Mouse (Mus musculus) heart, adult 2 months (tissue): ENCODE results near the gene Them7. TPM values are rescaled to one million over a fixed set of nuclear protein-coding genes. Genes with fewer than 3 reads are reported as not detected.

Experiments used
- DNase-seq, 2 experiments: peaks; one replicate each; pipeline ENCODE4 v3.0.0; 2021
- H3K27ac ChIP-seq: fragments of 200-600 bp; 2 replicates; pipeline ENCODE4 v1.8.1; 2022
- H3K27me3 ChIP-seq: fragments of 200-500 bp; 2 replicates; pipeline ENCODE4 v1.6.1; 2012; ENCODE audit warnings: mild to moderate bottlenecking, low read length, inconsistent platforms, mixed read lengths; ENCODE audit not compliant: control insufficient read depth, insufficient read depth
- H3K36me3 ChIP-seq: fragments of 200-500 bp; 2 replicates; pipeline ENCODE4 v1.6.1; 2012; ENCODE audit warnings: low read length, inconsistent platforms; ENCODE audit not compliant: control insufficient read depth, insufficient read depth
- H3K4me1 ChIP-seq: fragments of 200-500 bp; 2 replicates; pipeline ENCODE4 v1.6.1; 2011; ENCODE audit warnings: low read length; ENCODE audit not compliant: control insufficient read depth, insufficient read depth
- H3K4me3 ChIP-seq: fragments of 200-600 bp; 2 replicates; pipeline ENCODE4 v1.8.1; 2022
- H3K79me2 ChIP-seq: fragments of 200-500 bp; replicated peaks from 2 replicates; pipeline ENCODE4 v1.6.1; 2012; ENCODE audit warnings: mild to moderate bottlenecking, inconsistent platforms, low read length, moderate library complexity, mixed read lengths; ENCODE audit not compliant: control insufficient read depth, insufficient read depth
- H3K9ac ChIP-seq: fragments of 200-500 bp; 2 replicates; pipeline ENCODE4 v1.6.1; 2012; ENCODE audit warnings: low read depth, mild to moderate bottlenecking, control low read depth, inconsistent platforms, low read length, mixed read lengths
- CTCF ChIP-seq: fragments of 200-600 bp; IDR thresholded peaks from 2 replicates; pipeline ENCODE4 v1.8.1; 2022; ENCODE audit warnings: antibody characterized with exemption, mild to moderate bottlenecking, moderate library complexity
- EP300 ChIP-seq: fragments of 200-500 bp; IDR thresholded peaks from 2 replicates; pipeline ENCODE4 v1.6.1; 2011; ENCODE audit warnings: low read depth, low read length, control low read depth; ENCODE audit not compliant: insufficient read depth
- POLR2A ChIP-seq: fragments of 200-500 bp; IDR thresholded peaks from 2 replicates; pipeline ENCODE4 v1.6.1; 2011; ENCODE audit warnings: mild to moderate bottlenecking, low read depth, low read length, control low read depth; ENCODE audit not compliant: insufficient read depth
- WGBS: fragments of 180-500 bp; shearing (Covaris S2); methylation state at CpG from one replicate; pipeline ENCODE4 v1.1.7; 2018; 5-methylcytosine and 5-hydroxymethylcytosine counted together
- intact Hi-C: fragments of 180-260 bp; cut with DNase I; formaldehyde crosslinking; loops from one replicate; pipeline ENCODE4 v1.15.1; 2025
- polyA plus RNA-seq: library from polyadenylated mRNA; depleted of rRNA; stranded (reverse); fragments of >200 nt; gene quantifications from 2 replicates; pipeline ENCODE4 v1.2.3, GENCODE M21; 2012; rRNA removed
- total RNA-seq, 2 experiments: library from RNA; stranded (reverse); gene quantifications; 2 replicates each; pipeline ENCODE4 v1.2.3; 2021

Gene Them7
- total and polyA plus RNA-seq, 3 experiments = 0.27 to 2.9 (median 2.5) TPM

DNA sequence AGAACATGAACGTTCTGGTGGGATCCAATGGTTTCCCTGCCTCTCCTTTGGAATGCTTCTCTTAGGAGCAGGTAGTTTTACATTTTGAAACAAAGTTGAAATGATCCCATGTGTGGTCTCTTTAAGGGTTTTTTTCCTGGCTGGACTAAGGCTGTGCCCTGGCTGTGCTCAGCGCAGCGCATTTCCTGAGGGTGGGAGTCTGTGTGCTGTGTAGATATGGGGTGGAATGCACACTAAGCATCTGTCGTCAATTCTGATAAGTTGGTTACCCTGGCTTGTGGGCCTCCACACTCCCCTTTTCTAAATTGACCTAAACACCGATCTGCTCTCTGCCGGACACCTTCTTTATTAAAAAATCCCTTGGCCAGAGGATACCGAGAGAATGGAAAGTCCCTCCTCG lies 203.3 kb downstream of the Them7 start:
- H3K4me3 ChIP-seq = no peak overlapping the region
- H3K79me2 ChIP-seq = no peaks in the 10 kb centered on the region
- no peak overlapping the region for H3K27ac ChIP-seq
- no peaks in the 10 kb centered on the region for H3K36me3 ChIP-seq
- no peak for DNase-seq
- intact Hi-C loops = no loop called here
- TF ChIP-seq EP300 = no peak
- no peak for TF ChIP-seq POLR2A
- no peak for TF ChIP-seq CTCF
- no peaks in the 10 kb centered on the region for H3K27me3 ChIP-seq
- no peak overlapping the region for H3K9ac ChIP-seq
- no peaks in the 10 kb centered on the region for H3K4me1 ChIP-seq
- WGBS = 15% methylated on average over 8 of the region's 8 CpGs

DNA sequence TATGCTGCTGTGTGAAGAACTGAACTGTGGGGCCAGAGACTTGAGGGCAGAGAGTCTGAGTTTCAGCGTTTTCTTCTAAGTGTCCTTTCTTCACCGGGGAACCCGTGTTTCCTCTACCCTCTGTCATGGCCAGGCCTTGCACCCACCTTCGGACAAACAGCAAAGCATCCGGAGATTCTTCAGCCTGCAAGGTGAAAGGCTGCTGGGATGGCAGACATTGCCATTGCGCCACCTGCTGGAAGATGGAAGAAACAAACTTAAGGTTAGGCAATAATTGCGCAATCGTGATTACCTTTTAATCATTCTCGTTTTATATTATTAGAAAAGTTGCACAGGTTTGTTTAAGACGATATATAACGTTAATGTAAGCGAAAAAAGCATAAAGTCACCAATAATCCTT lies 203.9 kb downstream of the Them7 start:
- 2% methylated on average over 12 of the region's 12 CpGs for WGBS
- H3K36me3 ChIP-seq = no peaks in the 10 kb centered on the region
- TF ChIP-seq CTCF (peak; percentile 95), POLR2A (no peak), EP300 (0 out of 2 replicates have a peak, but pooled peaks have one; percentile 76)

DNA sequence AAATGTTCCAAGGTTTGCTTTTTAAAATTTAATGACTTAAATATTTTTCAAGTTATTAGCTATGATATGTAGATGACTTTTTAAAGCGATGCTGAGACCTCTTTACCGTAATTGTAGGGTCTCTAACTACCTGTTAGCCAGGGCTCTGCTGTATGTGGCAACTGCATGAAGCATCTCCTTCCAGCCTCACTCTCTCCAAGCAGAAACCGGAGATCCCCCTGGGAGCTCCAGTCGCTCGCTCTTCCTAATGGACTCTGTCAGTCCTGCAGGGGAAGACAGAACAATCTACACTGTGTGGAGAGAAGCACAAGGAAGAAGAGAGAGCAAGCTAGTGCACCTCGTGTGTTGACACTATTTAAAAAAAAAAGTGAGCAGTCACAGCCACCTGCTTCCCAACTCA lies 204.3 kb downstream of the Them7 start:
- TF ChIP-seq POLR2A (no peak), CTCF (no peak), EP300 (no peak)
- intact Hi-C loops = loop anchor here (1.0 to 2.0 kb wide), 3 partner anchors 62 to 172 kb away; no protein-coding TSS in a partner anchor
- 20% methylated on average over 6 of the region's 6 CpGs for WGBS

More for the DNA sequence above, 203.9 kb downstream of the Them7 start:
- intact Hi-C loops = loop anchor here (1.0 to 2.0 kb wide), 3 partner anchors 61 to 171 kb away; no protein-coding TSS in a partner anchor
- peak; percentile 59 to 70 for DNase-seq
- no peaks in the 10 kb centered on the region for H3K27me3 ChIP-seq
- H3K4me1 ChIP-seq = no peaks in the 10 kb centered on the region
- no peak overlapping the region for H3K9ac ChIP-seq
- H3K27ac ChIP-seq = no peak overlapping the region
- H3K4me3 ChIP-seq = no peak overlapping the region
- no peaks in the 10 kb centered on the region for H3K79me2 ChIP-seq

More for the DNA sequence above, 204.3 kb downstream of the Them7 start:
- no peaks in the 10 kb centered on the region for H3K4me1 ChIP-seq
- H3K79me2 ChIP-seq = no peaks in the 10 kb centered on the region
- H3K27ac ChIP-seq = no peak overlapping the region
- H3K4me3 ChIP-seq = no peak overlapping the region
- H3K36me3 ChIP-seq = no peaks in the 10 kb centered on the region
- H3K27me3 ChIP-seq = no peaks in the 10 kb centered on the region
- DNase-seq = no peak
- no peak overlapping the region for H3K9ac ChIP-seq

Other genes with a start within 250 kb of the Them7 start
- 100 to 1,000 TPM; 114 to 136 TPM for gene Eif3m, start 207.2 kb upstream of the Them7 start, total RNA-seq
- gene Eif3m, start 207.2 kb upstream of the Them7 start, polyA plus RNA-seq = 35.2 and 72.1 TPM in 2 replicates
- gene Gm11060, start 132.3 kb upstream of the Them7 start, total RNA-seq = not detected
- not detected in 2 replicates for gene Gm11060, start 132.3 kb upstream of the Them7 start, polyA plus RNA-seq
- gene Wt1, start 97.8 kb upstream of the Them7 start, total RNA-seq = 1 to 10 TPM; 4.2 to 5.7 TPM
- 6.5 and 7.6 TPM in 2 replicates for gene Wt1, start 97.8 kb upstream of the Them7 start, polyA plus RNA-seq
- gene Rcn1, start 175.0 kb downstream of the Them7 start, total RNA-seq = 10 to 100 TPM; 20.7 to 21.4 TPM
- gene Rcn1, start 175.0 kb downstream of the Them7 start, polyA plus RNA-seq = 6.9 and 14.5 TPM in 2 replicates